Mouse (Mus musculus): ENCODE results near the gene Fth1.

DNA sequence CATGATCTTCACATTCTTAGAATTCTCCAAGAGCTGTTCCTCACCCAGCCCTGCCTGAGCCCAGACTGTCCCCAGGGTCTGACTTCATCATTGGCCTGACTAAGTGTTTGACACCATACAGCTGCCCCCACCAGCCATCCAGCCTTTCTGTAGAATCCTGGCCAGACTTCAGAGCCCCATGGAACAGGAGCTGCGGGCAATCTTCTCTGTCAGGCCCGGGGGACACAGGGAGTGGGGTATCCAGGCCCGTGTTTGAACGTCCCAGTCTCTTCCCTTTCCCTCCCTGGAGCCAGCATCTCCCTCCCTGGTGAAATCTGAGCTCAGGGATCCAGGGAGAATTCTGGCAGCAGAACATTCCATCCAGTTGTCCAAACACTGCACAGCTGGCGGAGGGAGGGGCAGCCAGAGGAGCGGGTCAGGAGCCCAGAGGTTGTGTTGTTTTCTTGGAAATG, 32.5 kb downstream of the Fth1 start:
- no peak for TF ChIP-seq POLR2A (IDR thresholded peaks at IDR 0.05; ENCODE audit: control insufficient read depth, low read depth, low read length)
- TF ChIP-seq CTCF (IDR thresholded peaks at IDR 0.05; ENCODE audit: control insufficient read depth, insufficient read depth, insufficient replicate concordance, low read depth, low read length), result no peak

Measured in testis, adult 2 months (tissue).